Mouse (Mus musculus) lung, postnatal 0 days (tissue): ENCODE measurements around the gene Rnf26. TPM values are rescaled to one million over a fixed set of nuclear protein-coding genes. Genes with fewer than 3 reads are reported as not detected.

Experiments used
- ATAC-seq: fragments of 200-750 bp; cut with Nextera tagmentation; 2 replicates; pipeline ENCODE4 v1.8.0; 2017; ENCODE audit warnings: moderate library complexity
- DNase-seq: peaks from one replicate; pipeline ENCODE4 v3.0.0-alpha.2; 2016; ENCODE audit warnings: low spot score
- H3K27ac ChIP-seq: fragments of 300-500 bp; sonication (generic); 2 replicates; pipeline ENCODE4 v1.5.1; 2014; ENCODE audit warnings: antibody characterized with exemption, mild to moderate bottlenecking, low read length, mixed read lengths
- H3K27me3 ChIP-seq: fragments of 300-500 bp; sonication (generic); replicated peaks from 2 replicates; pipeline ENCODE4 v1.6.1; 2014; ENCODE audit warnings: low read length, mixed read lengths; ENCODE audit not compliant: insufficient read depth
- H3K36me3 ChIP-seq: fragments of 300-500 bp; sonication (generic); 2 replicates; pipeline ENCODE4 v1.6.1; 2014; ENCODE audit warnings: low read length, mixed read lengths; ENCODE audit not compliant: insufficient read depth
- H3K4me1 ChIP-seq: fragments of 300-500 bp; sonication (generic); 2 replicates; pipeline ENCODE4 v1.6.1; 2014; ENCODE audit warnings: antibody characterized with exemption, low read depth, low read length, mixed read lengths; ENCODE audit not compliant: insufficient read depth
- H3K4me2 ChIP-seq: fragments of 300-500 bp; sonication (generic); replicated peaks from 2 replicates; pipeline ENCODE4 v1.6.1; 2014; ENCODE audit warnings: low read depth, mild to moderate bottlenecking, low read length, moderate library complexity, mixed read lengths
- H3K4me3 ChIP-seq: fragments of 300-500 bp; sonication (generic); 2 replicates; pipeline ENCODE4 v1.5.1; 2014; ENCODE audit warnings: low read depth, low read length
- H3K9ac ChIP-seq: fragments of 300-500 bp; sonication (generic); replicated peaks from 2 replicates; pipeline ENCODE4 v1.6.1; 2014; ENCODE audit warnings: low read depth, mild to moderate bottlenecking
- H3K9me3 ChIP-seq: fragments of 300-500 bp; sonication (generic); 2 replicates; pipeline ENCODE4 v1.6.1; 2016; ENCODE audit warnings: low read length, mixed read lengths
- CTCF ChIP-seq: IDR thresholded peaks from 2 replicates; pipeline ENCODE4 v1.5.1; 2016; ENCODE audit warnings: antibody characterized with exemption, mild to moderate bottlenecking
- EP300 ChIP-seq: IDR thresholded peaks from 2 replicates; pipeline ENCODE4 v1.6.1; 2016; ENCODE audit warnings: antibody characterized with exemption, mild to moderate bottlenecking, control low read depth
- WGBS: fragments of 180-500 bp; shearing (Covaris S2); extraction: QIAGEN DNeasy Blood & Tissue Kit; methylation state at CpG from one replicate; pipeline ENCODE4 v1.1.7; 2014; 5-methylcytosine and 5-hydroxymethylcytosine counted together
- polyA plus RNA-seq: library from polyadenylated mRNA; unstranded; fragments of >200 nt; fragmentation: Nextera tagmentation; extraction: Ambion mirVana; gene quantifications from 2 replicates; pipeline ENCODE4 v1.2.1, GENCODE M21; 2015

Gene Rnf26
- polyA plus RNA-seq: 18.8 and 19.0 TPM in 2 replicates

GRCm38 (mm10) chr9:44113105-44113789, at the start of gene Rnf26, which contains the start of gene Gm49380:
TSS of gene Rnf26 (minus strand) at chr9:44113517.
TSS of gene Gm49380 (minus strand) at chr9:44113500.
- Histone ChIP-seq H3K4me2 (peak within 1 kb of the TSS; percentile 59), H3K27me3 (no peaks in the 10 kb centered on the region), H3K4me1 (peaks cover 13% of the 10 kb centered on the region), H3K9ac (peak within 1 kb of the TSS; percentile 53), H3K27ac (no peak within 1 kb of the TSS), H3K9me3 (no peaks in the 10 kb centered on the region), H3K36me3 (no peaks in the 10 kb centered on the region), H3K4me3 (peak within 1 kb of the TSS; percentile 73)
- TF ChIP-seq CTCF (no peak), EP300 (no peak)
- ATAC-seq: peak; percentile 98
- peak; percentile 99 for DNase-seq
- WGBS: 1% methylated on average over 37 of the region's 51 CpGs

- Histone ChIP-seq H3K36me3 (peaks cover 28% of the 10 kb centered on the region), H3K4me1 (no peaks in the 10 kb centered on the region), H3K4me3 (no peak overlapping the region), H3K4me2 (no peak overlapping the region), H3K9ac (no peak overlapping the region), H3K9me3 (no peaks in the 10 kb centered on the region), H3K27ac (no peak overlapping the region), H3K27me3 (no peaks in the 10 kb centered on the region)
- no peak for TF ChIP-seq CTCF
- no peak for ATAC-seq
- DNase-seq: no peak
- WGBS: 82% methylated on average over 3 of the region's 3 CpGs
Measured at GRCm38 (mm10) chr9:44159886-44160285, 46.6 kb upstream of the Rnf26 start.

DNA sequence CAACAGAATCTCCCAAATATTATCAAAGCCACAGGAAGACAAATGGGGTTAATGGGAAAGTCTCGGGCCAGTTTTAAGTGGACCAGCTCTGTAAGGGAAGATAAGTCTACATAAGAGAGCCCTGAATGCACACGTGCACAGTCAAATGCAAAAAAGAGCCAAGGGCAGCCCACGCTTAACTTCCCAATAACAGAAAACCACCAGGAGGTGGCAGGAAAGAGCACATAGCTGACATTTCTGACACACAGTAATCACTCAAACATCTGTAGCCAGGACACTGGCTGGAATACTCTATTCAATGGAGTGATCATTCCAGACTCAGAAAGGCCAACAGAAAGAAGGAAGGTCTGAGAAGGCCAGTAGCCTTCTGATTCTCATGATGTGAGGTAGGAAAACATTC, 34.0 kb upstream of the Rnf26 start:
- no peaks in the 10 kb centered on the region; the same call in 1 of the 2 replicates for H3K36me3 ChIP-seq
- no peak overlapping the region for H3K4me3 ChIP-seq
- 43% methylated on average over 3 of the region's 3 CpGs for WGBS
- no peak overlapping the region for H3K9ac ChIP-seq
- no peak overlapping the region for H3K4me2 ChIP-seq
- ATAC-seq: peak; percentile 25; the same call in 1 of the 2 replicates
- no peaks in the 10 kb centered on the region for H3K9me3 ChIP-seq
- no peaks in the 10 kb centered on the region for H3K4me1 ChIP-seq
- TF ChIP-seq CTCF (peak; percentile 73), EP300 (no peak)
- H3K27ac ChIP-seq: no peak overlapping the region
- DNase-seq: peak; percentile 34
- H3K27me3 ChIP-seq: no peaks in the 10 kb centered on the region

DNA sequence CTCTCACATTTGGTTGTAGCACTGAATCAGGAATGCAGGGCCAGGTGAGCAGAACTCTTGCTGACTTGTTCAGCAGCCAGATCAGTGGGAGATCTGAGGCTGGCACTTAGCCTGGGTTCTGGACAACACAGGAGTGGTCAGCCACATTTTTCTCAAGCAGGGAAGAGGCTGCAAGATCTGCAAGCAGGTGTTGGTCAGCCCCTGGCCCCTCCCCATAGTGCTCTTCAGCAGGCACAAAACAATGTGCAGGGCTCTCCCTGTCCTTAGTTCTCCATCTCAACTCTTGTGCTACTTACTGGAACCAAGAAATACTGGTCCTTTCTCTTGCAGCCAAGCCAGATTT, 31.4 kb upstream of the Rnf26 start:
- DNase-seq: no peak
- Histone ChIP-seq H3K27ac (no peak overlapping the region), H3K9me3 (no peaks in the 10 kb centered on the region), H3K4me2 (no peak overlapping the region), H3K4me1 (no peaks in the 10 kb centered on the region), H3K27me3 (no peaks in the 10 kb centered on the region), H3K9ac (no peak overlapping the region), H3K36me3 (peaks cover 10% of the 10 kb centered on the region), H3K4me3 (no peak overlapping the region)
- TF ChIP-seq CTCF: no peak
- no peak for TF ChIP-seq EP300
- no peak for ATAC-seq

DNA sequence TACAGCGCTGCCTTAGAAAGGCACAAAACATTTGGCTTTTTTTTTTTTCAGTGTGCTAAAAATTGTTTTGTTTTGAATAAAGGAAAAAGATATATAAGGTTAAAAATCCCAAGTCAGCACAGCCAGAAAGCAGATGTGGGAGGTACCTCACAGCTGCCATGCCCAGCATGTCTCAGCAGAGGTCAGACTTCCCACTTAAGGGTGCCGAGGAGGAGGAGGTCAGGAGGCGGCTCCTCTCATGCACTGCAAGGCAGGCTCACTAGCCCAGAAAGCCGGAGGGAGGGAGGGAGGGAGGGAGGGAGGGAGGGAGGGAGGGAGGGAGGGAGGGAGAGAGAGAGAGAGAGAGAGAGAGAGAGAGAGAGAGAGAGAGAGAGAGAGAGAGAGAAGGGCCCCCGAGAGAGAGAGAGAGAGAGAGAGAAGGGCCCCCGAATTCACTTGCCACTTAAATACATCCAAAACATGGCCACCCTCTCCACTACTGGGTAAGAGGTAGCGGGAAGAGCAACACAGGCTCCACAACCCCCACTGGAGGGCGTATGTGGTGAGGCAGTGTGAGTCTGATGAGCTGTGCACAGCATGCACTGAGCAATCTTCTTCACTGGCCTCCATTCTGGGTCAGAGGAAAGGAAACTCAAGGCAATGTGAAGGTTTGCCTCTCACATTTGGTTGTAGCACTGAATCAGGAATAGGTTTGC, 30.9 kb upstream of the Rnf26 start:
- ATAC-seq: peak; percentile 77
- Histone ChIP-seq H3K27me3 (no peaks in the 10 kb centered on the region), H3K4me3 (no peak overlapping the region), H3K4me1 (no peaks in the 10 kb centered on the region), H3K9ac (no peak overlapping the region), H3K9me3 (no peaks in the 10 kb centered on the region), H3K36me3 (peaks cover 14% of the 10 kb centered on the region), H3K27ac (no peak overlapping the region), H3K4me2 (no peak overlapping the region)
- TF ChIP-seq CTCF (peak; percentile 59), EP300 (no peak)
- 32% methylated on average over 7 of the region's 8 CpGs for WGBS
- peak; percentile 63 for DNase-seq

DNA sequence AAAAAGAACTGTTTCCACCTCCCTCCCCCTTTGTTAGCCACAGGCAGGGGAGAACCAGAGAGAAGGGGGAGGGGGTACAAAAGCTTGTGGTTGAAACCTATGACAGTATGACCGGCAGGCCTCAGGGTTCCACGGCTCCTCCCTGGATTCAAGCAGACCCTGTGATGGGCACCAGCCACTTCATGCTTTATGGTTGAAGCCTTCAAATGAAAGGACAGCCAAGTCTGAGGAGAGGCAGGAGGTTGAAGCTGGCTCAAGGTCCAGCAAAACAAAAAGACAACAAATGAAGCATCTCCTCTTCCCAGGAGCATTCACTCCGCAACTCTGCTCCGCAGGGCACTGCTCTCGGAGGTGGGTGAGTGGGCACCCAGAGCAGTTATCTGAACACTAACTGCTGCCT, 30.1 kb upstream of the Rnf26 start:
- no peak overlapping the region for H3K4me3 ChIP-seq
- TF ChIP-seq EP300: no peak
- TF ChIP-seq CTCF: no peak
- H3K27ac ChIP-seq: no peak overlapping the region
- DNase-seq: no peak
- H3K9me3 ChIP-seq: no peaks in the 10 kb centered on the region
- ATAC-seq: no peak
- no peak overlapping the region for H3K9ac ChIP-seq
- no peaks in the 10 kb centered on the region for H3K4me1 ChIP-seq
- H3K4me2 ChIP-seq: no peak overlapping the region
- WGBS: 77% methylated on average over 5 of the region's 5 CpGs
- peaks cover 19% of the 10 kb centered on the region for H3K36me3 ChIP-seq
- H3K27me3 ChIP-seq: no peaks in the 10 kb centered on the region
